Mouse (Mus musculus) bone marrow macrophage, adult 2 months (primary cell): ENCODE data around the gene Glrb.

Experiments
- CTCF ChIP-seq: IDR thresholded peaks from 2 replicates; pipeline ENCODE4 v1.5.1; 2012; ENCODE audit warnings: low read depth, mild to moderate bottlenecking, low read length, moderate library complexity
- POLR2A ChIP-seq: IDR thresholded peaks from 2 replicates; pipeline ENCODE4 v1.6.1; 2012; ENCODE audit warnings: mild to moderate bottlenecking, low read depth, low read length, borderline replicate concordance

- TF ChIP-seq CTCF, result no peak
- TF ChIP-seq POLR2A, result no peak
Observed at GRCm38 (mm10) chr3:80795284-80795683, 118.2 kb downstream of the Glrb start.
